Mouse (Mus musculus): ENCODE results near the gene Prm2. TPM values are rescaled to one million over a fixed set of nuclear protein-coding genes. Genes with fewer than 3 reads are reported as not detected.
"Not testable (repeated sequence)": the region's sequence is repeated elsewhere in the genome, so short reads cannot be mapped to it uniquely, and the experiment has no call there.

Prm2 gene
- total RNA-seq, 2 experiments from 2014 or later: not detected

- TF ChIP-seq CTCF (conservative IDR thresholded peaks at IDR 0.05): no peak
- H3K4me3 ChIP-seq: no peak overlapping the region
- no peak for DNase-seq (ENCODE audit: low spot score in 2 of 2)
- no peak overlapping the region for H3K27ac ChIP-seq
These were observed 32.0 kb upstream of the Prm2 start for GRCm38 (mm10) chr16:10827766-10828460.

DNA sequence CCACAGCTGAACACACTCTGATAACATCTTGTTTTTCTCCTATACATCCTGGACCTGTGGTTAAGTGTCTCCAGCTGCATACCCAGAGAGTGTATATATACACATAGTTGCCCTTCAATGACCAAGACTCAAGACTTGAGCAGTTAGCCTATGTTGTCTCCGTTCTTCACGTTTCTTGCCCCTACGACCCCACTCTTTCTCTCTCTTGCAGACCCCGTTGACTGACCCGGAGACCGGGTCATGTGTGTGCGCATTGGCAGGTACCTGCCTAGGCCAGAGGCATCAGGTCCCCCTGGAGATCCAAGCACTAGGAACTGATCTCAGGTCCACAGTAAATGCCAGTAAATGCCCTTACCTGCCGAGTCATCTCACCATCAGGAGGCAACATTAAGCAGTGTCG, 31.3 kb upstream of the Prm2 start:
- H3K27ac ChIP-seq: no peak overlapping the region
- no peak for DNase-seq (ENCODE audit: low spot score in 2 of 2)
- no peak overlapping the region for H3K4me3 ChIP-seq
- no peak for TF ChIP-seq CTCF (conservative IDR thresholded peaks at IDR 0.05)

- no peak for DNase-seq (ENCODE audit: low spot score in 2 of 2)
- H3K4me3 ChIP-seq: no peak overlapping the region
- TF ChIP-seq CTCF (conservative IDR thresholded peaks at IDR 0.05): no peak
- H3K27ac ChIP-seq: no peak overlapping the region
These were observed 29.9 kb upstream of the Prm2 start for GRCm38 (mm10) chr16:10825840-10826239.

DNA sequence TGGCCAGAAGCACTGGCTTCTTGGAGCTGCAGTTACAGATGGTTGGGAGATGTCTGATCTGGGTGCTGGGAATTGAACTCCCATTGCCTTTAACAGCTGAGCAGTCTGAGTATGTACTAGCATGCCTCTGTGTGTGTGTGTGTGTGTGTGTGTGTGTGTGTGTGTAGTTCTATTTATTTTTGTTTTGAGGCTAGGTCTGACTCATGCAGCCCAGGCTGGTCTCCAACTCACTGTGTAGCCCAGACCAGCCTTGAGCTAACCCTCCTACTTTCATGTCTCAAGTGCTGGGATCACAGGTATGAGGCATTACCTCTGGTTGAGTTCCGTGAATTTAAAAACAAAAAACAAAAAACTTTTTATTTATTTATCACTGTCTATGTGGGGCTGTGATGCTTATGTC, 28.6 kb upstream of the Prm2 start:
- DNase-seq (ENCODE audit: low spot score in 2 of 2): no peak
- no peak for TF ChIP-seq CTCF (conservative IDR thresholded peaks at IDR 0.05)
- H3K27ac ChIP-seq: no peak overlapping the region
- no peak overlapping the region for H3K4me3 ChIP-seq

GRCm38 (mm10) chr16:10821387-10821786, 25.5 kb upstream of the Prm2 start:
- no peak for TF ChIP-seq CTCF (conservative IDR thresholded peaks at IDR 0.05)
- no peak for DNase-seq (ENCODE audit: low spot score in 2 of 2)
- Histone ChIP-seq H3K4me3 (no peak overlapping the region), H3K27ac (no peak overlapping the region)

- no peak for TF ChIP-seq CTCF (conservative IDR thresholded peaks at IDR 0.05)
- no peak overlapping the region for H3K27ac ChIP-seq
- no peak for DNase-seq (ENCODE audit: low spot score in 2 of 2)
- no peak overlapping the region for H3K4me3 ChIP-seq
These were observed 24.0 kb upstream of the Prm2 start for GRCm38 (mm10) chr16:10819966-10820365.

- no peak overlapping the region for H3K27ac ChIP-seq
- H3K4me3 ChIP-seq: no peak overlapping the region
- TF ChIP-seq CTCF (conservative IDR thresholded peaks at IDR 0.05): no peak
- DNase-seq (ENCODE audit: low spot score in 2 of 2): no peak
These were observed 22.7 kb upstream of the Prm2 start for GRCm38 (mm10) chr16:10818579-10819135.

DNA sequence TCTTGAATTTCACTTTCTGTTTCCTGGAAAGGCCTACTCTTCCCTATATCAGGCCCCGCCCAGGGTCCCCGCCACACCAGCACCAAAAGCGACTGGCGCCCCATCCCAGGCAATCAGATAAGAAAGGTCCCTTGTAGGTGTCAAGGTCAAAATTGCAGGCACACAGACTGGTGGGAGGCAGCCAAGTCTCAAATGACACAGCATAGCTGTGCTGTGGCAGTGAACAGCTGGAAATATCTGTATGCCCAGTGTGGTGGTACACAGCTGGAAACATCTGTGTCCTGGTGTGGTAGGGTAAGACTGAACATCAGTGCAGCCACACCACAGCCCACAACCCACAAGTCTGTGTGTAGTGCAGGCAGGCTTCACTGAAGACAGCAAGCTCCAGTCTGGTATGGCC, 18.9 kb upstream of the Prm2 start:
- DNase-seq (ENCODE audit: low spot score in 2 of 2): no peak
- Histone ChIP-seq H3K4me3 (no peak overlapping the region), H3K27ac (no peak overlapping the region)
- TF ChIP-seq CTCF (conservative IDR thresholded peaks at IDR 0.05): no peak

GRCm38 (mm10) chr16:10813726-10814125, 17.8 kb upstream of the Prm2 start:
- Histone ChIP-seq H3K4me3 (no peak overlapping the region), H3K27ac (no peak overlapping the region)
- no peak for TF ChIP-seq CTCF (conservative IDR thresholded peaks at IDR 0.05)
- DNase-seq (ENCODE audit: low spot score in 2 of 2): no peak

DNA sequence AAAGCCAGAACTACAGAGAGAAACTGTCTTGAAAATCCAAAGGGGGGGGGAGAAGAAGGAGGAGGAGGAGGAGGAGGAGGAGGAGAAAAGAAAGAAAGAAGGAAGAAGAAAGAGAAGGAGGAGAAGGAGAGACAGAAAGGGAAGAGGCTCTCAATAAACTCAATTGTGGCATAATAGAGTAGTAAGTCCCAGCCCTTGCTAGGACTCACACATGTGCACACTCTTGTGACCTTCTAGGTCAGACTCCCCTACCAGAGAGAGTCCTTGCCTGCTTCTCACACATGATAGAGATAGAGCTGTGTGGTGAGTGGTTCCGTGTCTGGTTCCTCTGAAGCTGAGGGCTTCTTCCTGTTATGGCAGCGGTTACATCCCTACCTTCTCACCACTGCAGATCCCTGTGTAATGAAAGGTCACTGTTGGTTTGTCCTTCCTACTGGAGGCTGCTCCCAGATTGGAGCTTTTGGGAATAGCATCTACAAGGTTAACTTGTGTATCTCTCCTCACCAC, 17.0 kb upstream of the Prm2 start, which contains the start of gene Gm11172:
Gene Gm11172, plus strand, starts transcription at position 51 of the 507 bp plus-strand sequence.
- Histone ChIP-seq H3K27ac (no peak within 1 kb of the TSS), H3K4me3 (no peak within 1 kb of the TSS)
- no peak for DNase-seq (ENCODE audit: low spot score in 2 of 2)
- no peak for TF ChIP-seq CTCF (conservative IDR thresholded peaks at IDR 0.05)

DNA sequence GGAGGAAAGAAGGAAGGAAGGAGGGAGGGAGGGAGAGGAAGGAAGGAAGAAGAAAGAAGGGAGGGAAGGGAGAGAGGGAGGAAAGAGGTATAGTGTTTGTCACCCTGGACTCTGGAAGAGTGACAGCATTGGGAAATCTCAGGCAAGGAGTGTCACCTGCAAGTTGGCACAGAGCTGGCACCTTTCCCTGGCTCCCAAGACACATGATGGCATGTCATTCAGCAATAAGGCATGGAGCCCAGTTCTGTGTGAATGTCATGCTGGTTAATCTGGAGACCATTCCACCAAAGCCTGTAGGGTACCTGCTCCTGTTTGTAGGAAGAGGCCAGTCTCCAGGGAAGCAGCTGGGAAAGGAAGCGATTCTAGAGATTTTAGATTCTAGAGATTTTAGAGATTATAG, 14.4 kb upstream of the Prm2 start:
- no peak overlapping the region for H3K4me3 ChIP-seq
- no peak overlapping the region for H3K27ac ChIP-seq
- TF ChIP-seq CTCF (conservative IDR thresholded peaks at IDR 0.05): no peak
- no peak for DNase-seq (ENCODE audit: low spot score in 2 of 2)

GRCm38 (mm10) chr16:10805789-10806527, 10.0 kb upstream of the Prm2 start, which contains the start of gene Prm1:
Prm1 (minus strand) TSS chr16:10805839.
- no peak for TF ChIP-seq CTCF (conservative IDR thresholded peaks at IDR 0.05)
- DNase-seq (ENCODE audit: low spot score in 2 of 2): no peak
- no peak within 1 kb of the TSS for H3K27ac ChIP-seq
- H3K4me3 ChIP-seq: no peak within 1 kb of the TSS

GRCm38 (mm10) chr16:10802420-10802819, 6.5 kb upstream of the Prm2 start:
- H3K4me3 ChIP-seq; H3K27ac ChIP-seq; DNase-seq (ENCODE audit: low spot score in 2 of 2): not testable (repeated sequence)

Measured in layer of hippocampus, adult 2 months (tissue).